Comparison of ENCODE assay signal across 9 mouse cellular contexts in genomic region chr4:150239087-150239480, GRCm38 (mm10). TPM values are rescaled to one million over a fixed set of nuclear protein-coding genes. Genes with fewer than 3 reads are reported as not detected.
DNase-seq lines count a peak whose midpoint lies in the region; ATAC-seq and TF ChIP-seq lines count a peak whose summit lies in the region.
"Had no signal": no experiment of that assay in that cellular context is flagged by ENCODE, and none has a peak within 500 bp of the region (broad histone marks: within the 10 kb centered on the region; RNA-seq: fewer than 3 reads in every experiment).

No protein-coding gene starts in this region.

- H3ac ChIP-seq in myocyte (ENCODE audit: control insufficient read depth, insufficient read length), result no peak overlapping the region

- H3K9me3 ChIP-seq in kidney, postnatal 0 days (replicated peaks; ENCODE audit: low read length), result no peaks in the 10 kb centered on the region
- H3K9me3 ChIP-seq in embryonic facial prominence, embryonic 12.5 days, result no peaks in the 10 kb centered on the region

- peak overlapping the region; percentile 66 for H3K4me2 ChIP-seq in kidney, postnatal 0 days (ENCODE audit: low read length)
- H3K4me2 ChIP-seq in embryonic facial prominence, embryonic 12.5 days (replicated peaks), result peak overlapping the region; percentile 79
- peak overlapping the region; percentile 96 for H3K4me2 ChIP-seq in myocyte (ENCODE audit: low read depth)

- H3K27me3 ChIP-seq in kidney, postnatal 0 days (ENCODE audit: insufficient read depth, low read length), result no peaks in the 10 kb centered on the region
- no peaks in the 10 kb centered on the region for H3K27me3 ChIP-seq in embryonic facial prominence, embryonic 12.5 days
- no peaks in the 10 kb centered on the region for H3K27me3 ChIP-seq in myocyte (ENCODE audit: control insufficient read depth, insufficient read depth, insufficient read length)

- no peak for ATAC-seq in kidney, postnatal 0 days (replicated peaks; ENCODE audit: low FRiP score, low read depth)
- no peak for ATAC-seq in embryonic facial prominence, embryonic 12.5 days (ENCODE audit: insufficient number of reproducible peaks, insufficient read depth, low FRiP score, low TSS enrichment)

- DNase-seq in kidney, postnatal 0 days (ENCODE audit: low spot score), result no peak
- no peak for DNase-seq in kidney, postnatal 14 days
- DNase-seq in induced T-regulatory cell, adult 2 months (ENCODE audit: low read depth), result peak; percentile 52
- no peak for DNase-seq in layer of hippocampus, adult 18-20 months (ENCODE audit: low spot score in 2 of 2)
- DNase-seq in urinary bladder, adult 18-20 months (ENCODE audit: low spot score in 2 of 2), result no peak
- DNase-seq in ovary, postnatal 10 days (ENCODE audit: low spot score), result no peak

- no peak overlapping the region; the same call in 1 of the 2 replicates for H3K9ac ChIP-seq in kidney, postnatal 0 days (ENCODE audit: low read depth, low read length)
- peak overlapping the region; percentile 84; the same call in 1 of the 2 replicates for H3K9ac ChIP-seq in embryonic facial prominence, embryonic 12.5 days

- H3K79me2 ChIP-seq in myocyte (ENCODE audit: control insufficient read depth, insufficient read depth), result peaks cover 71% of the 10 kb centered on the region

- 32% methylated on average over 5 of the region's 5 CpGs for WGBS in kidney, postnatal 0 days
- WGBS in embryonic facial prominence, embryonic 12.5 days, result 17% methylated on average over 5 of the region's 5 CpGs

- H3K4me3 ChIP-seq in kidney, postnatal 0 days (replicated peaks; ENCODE audit: low read depth, low read length), result peak overlapping the region; percentile 89
- peak overlapping the region; percentile 91 for H3K4me3 ChIP-seq in embryonic facial prominence, embryonic 12.5 days
- peak overlapping the region; percentile 99 for H3K4me3 ChIP-seq in myocyte

- no peak for TF ChIP-seq CTCF in kidney, postnatal 0 days (IDR thresholded peaks at IDR 0.05; ENCODE audit: low read depth)

- peak overlapping the region; percentile 65; the same call in 1 of the 2 replicates for H3K27ac ChIP-seq in kidney, postnatal 0 days
- H3K27ac ChIP-seq in embryonic facial prominence, embryonic 12.5 days, result peak overlapping the region; percentile 76; the same call in 1 of the 2 replicates

- peaks cover 32% of the 10 kb centered on the region for H3K36me3 ChIP-seq in kidney, postnatal 0 days (ENCODE audit: insufficient read depth, low read length)
- H3K36me3 ChIP-seq in embryonic facial prominence, embryonic 12.5 days, result peaks cover 38% of the 10 kb centered on the region
- peaks cover 50% of the 10 kb centered on the region for H3K36me3 ChIP-seq in myocyte (ENCODE audit: control insufficient read depth, insufficient read depth)

- peaks cover 16% of the 10 kb centered on the region for H3K4me1 ChIP-seq in kidney, postnatal 0 days (replicated peaks; ENCODE audit: insufficient read depth, low read length)
- peaks cover 27% of the 10 kb centered on the region for H3K4me1 ChIP-seq in embryonic facial prominence, embryonic 12.5 days

- no peak for TF ChIP-seq POLR2A in myocyte (IDR thresholded peaks at IDR 0.05; ENCODE audit: insufficient read length, low read depth)

TF ChIP-seq in myocyte, 11 proteins besides CTCF, POLR2A, EP300 and RAD21:
- TF ChIP-seq MAX (IDR thresholded peaks at IDR 0.05; ENCODE audit: low read depth), result no peak
- no peak for TF ChIP-seq REST (IDR thresholded peaks at IDR 0.05; ENCODE audit: insufficient read depth, insufficient read length)
- no peak for TF ChIP-seq MYOG (IDR thresholded peaks at IDR 0.05; ENCODE audit: control insufficient read depth in 1 of 3, insufficient read depth in 1 of 3, insufficient read length in 2 of 3, low read depth in 2 of 3)
- TF ChIP-seq TCF3 (IDR thresholded peaks at IDR 0.05; ENCODE audit: insufficient read length, low read depth), result no peak
- TF ChIP-seq POLR2AphosphoS2 (IDR thresholded peaks at IDR 0.05; ENCODE audit: insufficient read length, low read depth), result peak; percentile 5
- TF ChIP-seq E2F4 (IDR thresholded peaks at IDR 0.05; ENCODE audit: insufficient read depth), result no peak
TF ChIP-seq in myocyte: peak in this region for 1.

RNA-seq across cellular contexts. Expression of gene Eno1, which starts 2.6 kb away (rescaled TPM):
- polyA plus RNA-seq in kidney, postnatal 0 days (2015; fragmentation: Nextera tagmentation; extraction: Ambion mirVana), result 1,062 and 1,157 TPM in 2 replicates
- polyA plus RNA-seq in embryonic facial prominence, embryonic 12.5 days (2016; fragmentation: Nextera tagmentation; extraction: Ambion mirVana), result 1,519 and 1,577 TPM in 2 replicates
- polyA plus RNA-seq in myocyte (2012; fragmentation: generic; extraction: Trizol), result 1,358 TPM
- 100 to 1,000 TPM; 421 to 451 TPM for total RNA-seq in layer of hippocampus, adult 18-20 months (2021)

RNA-seq across cellular contexts. Expression of gene Car6, which starts 38.0 kb away (rescaled TPM):
- not detected in 2 replicates for polyA plus RNA-seq in kidney, postnatal 0 days (2015; fragmentation: Nextera tagmentation; extraction: Ambion mirVana)
- polyA plus RNA-seq in embryonic facial prominence, embryonic 12.5 days (2016; fragmentation: Nextera tagmentation; extraction: Ambion mirVana), result 0.23 and 0.29 TPM in 2 replicates
- 52.7 TPM for polyA plus RNA-seq in myocyte (2012; fragmentation: generic; extraction: Trizol)
- total RNA-seq in layer of hippocampus, adult 18-20 months (2021), result not detected
- total RNA-seq: layer of hippocampus, postnatal 10 days had no signal

RNA-seq across cellular contexts. Expression of gene Rere, which starts 42.4 kb away (rescaled TPM):
- polyA plus RNA-seq in kidney, postnatal 0 days (2015; fragmentation: Nextera tagmentation; extraction: Ambion mirVana), result 29.1 and 29.8 TPM in 2 replicates
- 37.7 and 40.7 TPM in 2 replicates for polyA plus RNA-seq in embryonic facial prominence, embryonic 12.5 days (2016; fragmentation: Nextera tagmentation; extraction: Ambion mirVana)
- polyA plus RNA-seq in myocyte (2012; fragmentation: generic; extraction: Trizol), result 34.0 TPM
- 100 to 1,000 TPM; 128 to 139 TPM for total RNA-seq in layer of hippocampus, adult 18-20 months (2021)

Comparison
In these comparisons a context has a peak if more than half of its experiments do, and no peak if none do; other contexts are left out.
1. RNA of gene Car6, which starts 38.0 kb away (polyA plus RNA-seq): 52.7 TPM in myocyte (single experiment); 0.23 to 0.29 TPM in embryonic facial prominence, embryonic 12.5 days and not detected in kidney, postnatal 0 days; every median in the first group is over 10 times any median in the second.
2. Peak in every context shown above with its lines, with median percentiles within 50 percentile points of each other: H3K4me2 ChIP-seq and H3K4me3 ChIP-seq.